Mouse (Mus musculus) embryo, embryonic 11.5 days (tissue): Measurements from ENCODE around the gene Gm42372.

Experiments used
- DNase-seq: peaks from one replicate; pipeline ENCODE4 v3.0.0-alpha.2; 2012; ENCODE audit warnings: low read depth, low spot score

Gm42372 gene

GRCm38 (mm10) chr7:17030239-17030638 is 47.4 kb downstream of the Gm42372 start:
- no peak for DNase-seq
